Mouse (Mus musculus): ENCODE results near the gene Pdpk1.
A peak's percentile ranks its signal among the peaks of the same experiment; 100 is the strongest.

The Pdpk1 gene

DNA sequence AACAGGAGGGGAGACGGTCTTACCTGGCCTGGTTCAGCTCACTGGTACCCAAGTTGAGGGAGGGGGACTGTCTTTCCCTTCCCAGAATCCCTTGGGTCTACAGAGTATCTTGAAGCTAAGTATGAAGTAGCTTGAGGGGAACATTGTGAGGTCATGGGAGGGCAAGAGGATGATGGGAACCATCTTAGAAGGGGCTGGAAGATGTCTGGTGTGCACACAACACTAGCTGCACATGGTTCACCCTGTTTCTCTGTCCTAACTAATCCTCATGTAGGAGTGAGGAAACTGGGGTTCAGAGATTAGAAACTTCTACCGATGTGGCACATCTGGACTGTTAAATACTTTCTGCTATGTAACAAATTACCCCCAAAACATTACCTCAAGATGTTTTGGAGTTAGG lies at the start of gene Pdpk1:
Pdpk1 (minus strand) TSS at position 101 of the 400 bp plus-strand sequence.
- DNase-seq: no peak

GRCm38 (mm10) chr17:24199741-24200140 lies 49.0 kb upstream of the Pdpk1 start:
- DNase-seq: no peak

DNA sequence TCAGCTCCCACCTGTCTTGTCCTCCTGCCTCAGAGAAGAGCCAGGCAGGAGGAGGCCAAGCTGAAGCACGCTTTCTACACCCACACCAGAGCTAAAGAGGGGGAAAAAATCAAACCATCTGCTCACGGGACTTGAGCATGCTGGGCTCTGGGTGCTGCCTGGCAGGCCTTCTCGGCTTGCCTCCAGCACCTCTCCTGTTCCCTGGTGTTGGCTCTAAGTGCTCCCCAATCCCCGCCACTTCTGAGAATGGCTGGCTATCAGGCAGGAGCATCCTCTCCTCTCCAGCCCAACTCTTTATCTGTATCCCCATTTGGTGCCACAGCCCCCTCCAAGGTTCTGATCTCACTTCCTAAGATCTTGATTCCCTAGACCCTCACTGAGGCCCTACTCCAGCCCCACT lies 48.5 kb upstream of the Pdpk1 start:
- peak; percentile 77 for DNase-seq

DNA sequence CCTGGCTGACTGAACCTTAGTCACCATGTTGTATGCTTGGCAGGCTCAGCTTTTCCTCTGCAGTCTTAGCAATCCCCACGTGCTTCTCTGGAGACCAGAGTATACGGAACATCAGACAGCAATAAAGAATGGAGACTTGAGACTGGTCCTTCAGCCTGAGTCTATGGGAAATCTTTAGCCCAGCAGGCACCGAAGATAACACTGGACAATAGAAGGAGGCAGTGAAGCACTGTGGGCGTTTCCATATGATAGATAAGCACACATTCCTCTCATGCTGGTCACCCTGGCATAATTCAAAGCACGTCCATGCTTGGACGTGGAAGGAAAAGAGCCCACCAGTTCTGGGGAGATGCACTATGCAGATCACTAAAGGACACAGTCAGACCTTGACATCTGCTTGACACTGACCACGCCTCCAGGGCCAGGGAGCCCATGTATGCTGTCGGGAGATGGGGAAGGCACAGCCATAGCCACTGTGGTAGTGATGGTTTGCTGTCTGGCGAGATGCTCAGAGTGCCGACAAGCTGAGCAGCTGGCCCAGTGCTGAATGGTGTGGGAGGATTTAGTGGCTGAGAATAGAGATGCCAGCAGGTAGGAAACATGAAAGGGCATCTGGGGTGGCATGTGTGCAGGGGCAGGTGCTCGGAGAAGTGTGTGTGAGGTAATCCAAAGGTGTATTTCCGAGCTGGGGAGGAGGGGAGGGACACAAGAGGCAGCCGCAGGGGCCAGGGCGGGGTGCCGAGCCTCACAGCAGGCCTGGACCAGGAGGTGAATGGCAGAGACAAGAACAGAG lies 46.5 kb upstream of the Pdpk1 start:
- DNase-seq: peak; percentile 59

- no peak for DNase-seq
These were observed 44.6 kb upstream of the Pdpk1 start for GRCm38 (mm10) chr17:24195349-24195748.

- no peak for DNase-seq
These were observed 43.0 kb upstream of the Pdpk1 start for GRCm38 (mm10) chr17:24193769-24194168.

DNA sequence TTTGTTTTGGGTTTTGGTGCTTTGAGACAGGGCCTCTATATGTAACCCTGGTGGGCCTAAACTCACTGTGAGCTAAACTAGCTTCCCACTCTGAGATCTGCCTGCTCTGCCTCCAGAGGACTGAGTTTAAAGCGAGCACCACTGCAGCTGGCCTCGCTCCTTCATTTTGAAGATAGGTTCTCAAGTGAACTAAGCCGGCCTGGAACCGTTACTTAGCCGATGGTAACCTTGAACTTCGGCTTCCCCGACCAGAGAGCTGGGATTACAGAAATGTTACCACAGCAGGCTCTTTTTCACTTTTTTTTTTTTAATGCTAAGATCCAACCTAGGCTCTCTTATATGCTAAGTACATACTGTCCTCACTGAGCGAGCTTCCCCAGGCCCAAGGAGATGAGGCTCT lies 42.5 kb upstream of the Pdpk1 start:
- DNase-seq: no peak

DNA sequence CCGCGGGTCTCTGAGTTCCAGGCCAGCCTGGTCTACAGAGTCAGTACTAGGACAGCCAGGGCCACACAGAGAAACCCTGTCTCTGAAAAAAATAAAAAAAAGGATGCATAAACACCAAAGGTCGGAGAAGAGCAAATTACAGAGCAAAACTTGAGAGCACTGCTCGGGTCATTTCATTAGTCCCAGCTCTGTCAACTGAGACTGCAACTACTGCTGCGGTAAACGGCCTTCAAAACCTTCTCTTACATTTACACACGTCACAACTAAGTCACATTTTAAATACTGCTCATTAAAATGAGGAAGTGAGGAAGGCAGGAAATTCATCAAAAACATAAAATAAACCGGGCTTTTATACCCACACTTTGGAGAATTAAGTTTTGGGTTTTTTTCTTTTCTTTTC lies 42.1 kb upstream of the Pdpk1 start:
- DNase-seq: no peak

DNA sequence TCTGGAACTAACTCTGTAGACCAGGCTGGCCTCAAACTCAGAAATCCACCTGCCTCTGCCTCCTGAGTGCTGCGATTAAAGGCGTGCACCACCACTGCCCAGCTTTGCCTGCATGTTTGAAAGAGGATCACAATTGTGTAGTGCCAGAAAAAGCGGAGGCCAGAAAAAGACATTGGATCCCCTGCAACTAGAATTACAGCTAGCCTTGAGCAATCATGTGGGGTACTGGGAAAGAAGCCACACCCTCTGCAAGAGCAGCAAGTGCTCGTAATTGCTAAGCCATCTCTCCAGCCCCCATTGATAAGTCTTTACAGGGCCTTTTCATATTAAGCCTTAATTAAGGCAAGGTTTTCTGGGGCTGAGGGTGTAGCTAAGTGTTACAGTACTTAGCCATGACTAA lies 40.8 kb upstream of the Pdpk1 start:
- no peak for DNase-seq

GRCm38 (mm10) chr17:24190934-24191333 lies 40.2 kb upstream of the Pdpk1 start:
- DNase-seq: no peak

GRCm38 (mm10) chr17:24174259-24174658 lies 23.5 kb upstream of the Pdpk1 start:
- DNase-seq: no peak

DNA sequence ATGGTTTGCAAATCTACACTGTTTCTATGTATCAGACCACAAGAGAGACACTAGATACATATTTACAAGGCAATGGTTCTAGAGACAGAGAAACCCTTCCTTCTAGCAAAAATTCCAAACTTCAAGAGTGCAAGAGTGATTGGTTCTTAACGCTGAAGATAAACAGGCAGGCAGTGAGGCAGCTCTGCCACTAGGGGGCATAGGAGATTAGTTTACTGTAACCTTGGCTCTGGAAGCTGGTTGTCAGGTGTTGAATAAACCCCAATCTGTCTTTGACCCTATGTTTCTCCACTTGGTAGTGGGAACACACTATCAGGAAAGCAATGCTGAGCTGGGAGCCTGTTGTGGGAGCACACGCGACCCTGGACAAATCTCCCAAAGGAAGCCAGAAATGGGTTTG lies 22.7 kb upstream of the Pdpk1 start:
- DNase-seq: peak; percentile 86

DNA sequence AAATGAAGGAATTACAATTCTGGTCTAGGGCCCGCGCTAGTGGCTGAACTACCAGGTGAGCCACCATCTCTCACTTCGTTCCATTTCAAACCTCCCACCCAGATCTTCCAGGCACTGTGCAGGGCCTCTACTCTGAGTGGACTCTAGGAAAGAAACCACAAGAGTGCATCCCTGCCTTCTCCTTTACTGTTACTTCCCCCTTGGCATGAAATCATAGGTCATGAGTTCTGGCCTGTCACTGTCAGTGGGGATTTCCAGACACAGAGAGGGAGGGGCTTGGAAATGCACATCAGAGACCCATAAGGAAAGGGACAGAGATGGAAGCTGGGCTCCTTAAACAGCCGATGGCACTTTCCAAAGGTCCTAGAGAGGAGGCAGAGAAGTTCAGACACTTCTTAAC lies 21.0 kb upstream of the Pdpk1 start:
- DNase-seq: no peak

DNA sequence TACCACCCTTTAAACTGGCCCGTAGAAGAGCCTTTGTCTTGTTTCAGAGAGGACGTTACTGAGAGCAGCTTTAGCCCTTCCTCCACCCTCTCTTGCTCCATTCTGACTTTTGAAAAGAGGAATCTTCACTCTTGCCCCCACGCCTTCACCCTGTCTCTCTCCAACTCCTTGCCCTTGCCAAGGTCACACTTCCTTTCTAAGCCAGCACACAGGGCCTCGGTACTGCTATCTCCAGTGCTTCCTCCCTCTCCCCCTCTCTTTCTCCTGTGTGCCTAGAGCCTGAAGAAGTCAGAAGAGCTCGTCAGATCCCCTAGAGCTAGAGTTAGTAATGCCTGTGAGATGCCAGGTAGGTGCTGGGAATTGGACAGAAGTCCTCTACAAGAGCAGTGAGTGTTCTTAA lies 20.0 kb upstream of the Pdpk1 start:
- DNase-seq: no peak

DNA sequence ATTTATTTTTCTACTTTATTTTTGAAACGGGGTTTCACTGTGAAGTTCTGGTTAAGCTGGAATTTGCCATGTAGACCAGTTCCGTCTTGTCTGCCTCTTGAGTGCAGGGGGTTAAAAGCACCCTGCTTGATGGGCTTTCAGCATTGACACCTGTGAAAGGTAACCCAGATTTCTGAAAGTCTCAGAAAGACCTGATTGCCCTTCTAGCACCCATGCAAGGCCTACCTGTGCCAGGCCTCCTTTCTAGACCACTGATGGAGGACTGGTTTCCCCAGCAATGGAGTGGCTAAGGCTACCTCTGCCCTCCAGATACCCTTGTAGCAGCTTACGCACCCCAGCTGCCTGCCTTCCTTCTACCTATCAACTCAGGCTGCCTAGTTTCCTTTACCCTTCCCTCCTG lies 19.4 kb upstream of the Pdpk1 start:
- no peak for DNase-seq

DNA sequence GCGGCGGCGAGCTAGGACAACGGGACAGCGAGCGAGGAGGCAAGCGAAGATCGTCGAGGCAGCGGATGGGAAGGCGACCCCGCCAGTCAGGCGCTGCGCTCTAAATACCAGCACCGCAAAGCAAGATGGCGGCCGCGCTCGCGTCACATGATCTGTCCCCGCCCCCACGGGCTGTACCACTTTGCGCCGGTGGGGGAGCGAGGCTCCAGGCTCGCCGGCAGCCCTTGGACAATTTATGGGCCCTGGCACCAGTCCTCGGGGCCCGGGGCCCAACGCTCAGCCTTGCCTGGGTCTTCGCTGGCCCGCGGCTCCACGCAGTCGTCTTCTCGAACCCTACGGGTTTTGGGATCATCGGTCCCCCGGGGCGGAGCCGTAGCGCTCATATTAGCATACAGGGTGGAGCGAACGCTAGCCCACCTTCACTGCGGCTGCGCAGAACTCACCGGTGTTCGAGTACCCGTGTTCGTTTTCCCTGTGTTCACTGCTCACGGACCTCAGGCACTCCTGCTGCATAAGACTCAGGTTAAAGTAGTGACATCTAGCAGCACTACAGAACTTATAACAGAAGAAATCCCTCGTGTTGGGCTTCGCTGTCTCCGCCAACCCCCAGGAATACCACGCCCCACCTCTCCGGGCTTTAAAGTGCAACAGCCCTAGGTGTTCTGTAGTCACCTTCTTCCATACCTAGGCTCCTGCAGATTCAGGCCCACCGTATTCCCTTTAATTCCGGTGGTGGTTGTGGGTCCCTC lies 18.8 kb upstream of the Pdpk1 start, which contains the start of gene Atp6v0c:
Atp6v0c (minus strand) TSS at position 386 of the 749 bp plus-strand sequence.
- peak; percentile 98 for DNase-seq

DNA sequence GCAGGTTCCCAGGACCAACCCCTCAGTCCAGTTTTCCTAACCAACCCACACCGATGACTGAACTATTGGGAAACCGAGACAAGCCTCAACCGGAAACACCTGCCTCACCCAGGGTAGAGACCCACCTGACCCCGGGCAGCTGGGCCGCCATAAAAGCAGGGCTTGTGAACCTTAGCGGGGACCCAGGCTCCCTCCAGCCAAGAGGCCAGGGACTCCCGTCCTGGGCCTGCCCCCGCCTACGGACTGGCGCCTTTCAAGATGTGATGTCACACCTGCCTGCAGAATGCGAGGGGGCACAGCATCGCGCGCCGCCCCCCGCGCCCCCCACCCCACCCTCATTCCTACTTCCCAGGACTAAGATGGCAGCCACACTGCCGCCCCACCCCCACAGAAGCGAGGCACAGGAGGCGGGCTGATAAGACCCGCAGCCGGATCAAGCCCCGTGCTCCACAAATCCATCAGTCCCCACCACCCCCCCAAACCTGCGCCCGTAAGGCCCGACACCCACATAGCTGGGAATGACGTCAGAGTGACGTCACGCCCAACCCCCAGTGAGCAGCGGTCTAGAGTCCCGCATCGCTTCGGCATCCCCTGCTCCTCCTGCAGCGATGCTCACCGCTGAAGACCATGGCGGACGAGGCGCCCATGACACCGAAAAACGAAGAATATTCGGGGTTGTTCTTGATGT lies 18.0 kb upstream of the Pdpk1 start:
- peak; percentile 85 for DNase-seq

- no peak for DNase-seq
These were observed 17.3 kb upstream of the Pdpk1 start for GRCm38 (mm10) chr17:24167891-24168505.

DNA sequence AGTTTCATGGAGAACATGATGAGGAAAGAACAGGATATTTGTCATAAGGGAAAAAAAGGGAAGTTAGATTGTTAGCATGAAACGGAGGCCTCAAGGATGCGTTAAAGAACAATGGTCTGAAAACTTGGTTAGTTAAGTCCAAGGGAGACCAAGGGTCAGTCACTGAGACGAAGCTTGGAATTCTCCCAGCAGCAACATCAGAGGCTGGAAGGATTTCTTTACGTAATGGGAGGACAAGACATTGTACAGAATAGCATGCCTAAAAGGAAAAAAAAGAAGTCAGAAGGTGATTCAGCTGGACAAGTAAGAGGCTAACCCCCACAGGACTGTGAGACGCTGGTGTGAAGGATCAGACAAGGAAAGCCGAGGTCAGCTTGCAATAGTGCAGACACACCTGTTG lies 16.4 kb upstream of the Pdpk1 start:
- DNase-seq: no peak

DNA sequence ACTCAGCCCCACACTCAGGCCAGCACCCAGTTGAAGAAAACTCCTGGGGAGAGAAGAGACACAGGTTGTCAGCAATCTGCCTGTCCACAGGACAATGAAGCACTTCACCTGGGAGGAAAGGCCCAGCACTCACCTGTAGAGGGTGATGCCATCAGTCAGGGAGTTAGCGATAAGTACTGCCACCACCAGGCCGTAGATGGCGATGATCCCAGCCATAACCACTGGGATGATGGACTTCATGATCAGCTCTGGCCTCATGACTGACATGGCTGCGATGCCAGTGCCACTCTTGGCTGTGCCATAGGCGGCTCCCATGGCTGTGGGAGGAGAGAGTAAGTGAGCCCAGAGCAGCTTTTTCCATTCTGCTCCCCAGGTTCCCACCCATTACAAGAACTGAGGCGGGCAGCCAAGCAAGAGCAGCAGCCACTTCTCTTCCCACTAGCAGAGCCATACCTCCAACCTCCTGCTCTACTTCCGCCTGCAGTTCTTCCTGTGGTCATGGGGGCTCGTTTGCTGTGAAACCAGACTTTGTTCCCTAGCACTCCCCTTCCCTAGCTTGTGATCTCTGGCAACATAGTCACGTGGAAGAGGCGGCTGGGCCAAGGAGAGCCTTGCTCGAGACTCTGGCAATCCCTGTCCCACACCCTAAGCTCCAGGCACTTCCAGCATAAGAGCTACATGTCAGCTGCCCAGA lies 14.0 kb upstream of the Pdpk1 start:
- no peak for DNase-seq

GRCm38 (mm10) chr17:24163176-24163962 lies 12.6 kb upstream of the Pdpk1 start, which contains the start of gene Amdhd2:
Amdhd2 (minus strand) TSS chr17:24163766.
- peak; percentile 94 for DNase-seq

All from cerebellum, adult 9-10 months (tissue).